Mouse (Mus musculus) midbrain, postnatal 0 days (tissue): ENCODE measurements around the gene Hlcs. TPM values are rescaled to one million over a fixed set of nuclear protein-coding genes. Genes with fewer than 3 reads are reported as not detected.

Experiments
- ATAC-seq: fragments of 200-750 bp; cut with Nextera tagmentation; 2 replicates; pipeline ENCODE4 v1.8.0; 2017; ENCODE audit warnings: moderate number of reproducible peaks, mild to moderate bottlenecking, moderate TSS enrichment, moderate library complexity; ENCODE audit not compliant: low FRiP score
- DNase-seq: peaks from one replicate; pipeline ENCODE4 v3.0.0-alpha.2; 2015; ENCODE audit warnings: low spot score
- H3K27ac ChIP-seq: fragments of 300-500 bp; sonication (generic); 2 replicates; pipeline ENCODE4 v1.5.1; 2014; ENCODE audit warnings: low read depth, mild to moderate bottlenecking, low read length, mixed read lengths
- H3K27me3 ChIP-seq: fragments of 300-500 bp; sonication (generic); 2 replicates; pipeline ENCODE4 v1.6.1; 2014; ENCODE audit warnings: low read length, control low read depth, mixed read lengths; ENCODE audit not compliant: insufficient read depth
- H3K36me3 ChIP-seq: fragments of 300-500 bp; sonication (generic); 2 replicates; pipeline ENCODE4 v1.6.1; 2014; ENCODE audit warnings: low read length, control low read depth, mixed read lengths; ENCODE audit not compliant: insufficient read depth
- H3K4me1 ChIP-seq: fragments of 300-500 bp; sonication (generic); 2 replicates; pipeline ENCODE4 v1.6.1; 2014; ENCODE audit warnings: mild to moderate bottlenecking, control low read depth, antibody characterized with exemption, low read length, mixed read lengths; ENCODE audit not compliant: insufficient read depth
- H3K4me2 ChIP-seq: fragments of 300-500 bp; sonication (generic); 2 replicates; pipeline ENCODE4 v1.6.1; 2014; ENCODE audit warnings: low read depth, mild to moderate bottlenecking, low read length, mixed read lengths; ENCODE audit not compliant: poor library complexity, severe bottlenecking
- H3K4me3 ChIP-seq: fragments of 300-500 bp; sonication (generic); 2 replicates; pipeline ENCODE4 v1.5.1; 2014; ENCODE audit warnings: low read depth, mild to moderate bottlenecking, low read length, moderate library complexity
- H3K9ac ChIP-seq: fragments of 300-500 bp; sonication (generic); replicated peaks from 2 replicates; pipeline ENCODE4 v1.6.1; 2014; ENCODE audit warnings: mild to moderate bottlenecking, low read length, moderate library complexity, mixed read lengths; ENCODE audit not compliant: poor library complexity, severe bottlenecking
- H3K9me3 ChIP-seq: fragments of 300-500 bp; sonication (generic); 2 replicates; pipeline ENCODE4 v1.6.1; 2016; ENCODE audit warnings: low read length, control low read depth
- CTCF ChIP-seq: IDR thresholded peaks from 2 replicates; pipeline ENCODE4 v1.5.1; 2016; ENCODE audit warnings: antibody characterized with exemption, mild to moderate bottlenecking
- WGBS: fragments of 180-500 bp; shearing (Covaris S2); extraction: QIAGEN DNeasy Blood & Tissue Kit; methylation state at CpG from one replicate; pipeline ENCODE4 v1.1.7; 2014; 5-methylcytosine and 5-hydroxymethylcytosine counted together
- polyA plus RNA-seq: library from polyadenylated mRNA; unstranded; fragments of >200 nt; fragmentation: Nextera tagmentation; extraction: Ambion mirVana; gene quantifications from 2 replicates; pipeline ENCODE4 v1.2.1, GENCODE M21; 2015
- total RNA-seq: library from RNA; depleted of rRNA; stranded (reverse); fragments of >200 nt; gene quantifications from 2 replicates; pipeline ENCODE4 v1.2.3, GENCODE M21; 2014

The Hlcs gene
- total and polyA plus RNA-seq, 2 experiments from 2014 or later = 7.8 to 10.0 TPM

GRCm38 (mm10) chr16:94205528-94206484, 107.6 kb downstream of the Hlcs start:
- Histone ChIP-seq H3K4me3 (no peak overlapping the region), H3K9ac (no peak overlapping the region), H3K4me2 (no peak overlapping the region), H3K27me3 (0 out of 2 replicates have a peak, but pooled peaks cover 3% of the 10 kb centered on the region), H3K4me1 (no peaks in the 10 kb centered on the region), H3K27ac (no peak overlapping the region), H3K36me3 (no peaks in the 10 kb centered on the region), H3K9me3 (no peaks in the 10 kb centered on the region)
- no peak for DNase-seq
- no peak for TF ChIP-seq CTCF
- 83% methylated on average over 26 of the region's 26 CpGs for WGBS
- ATAC-seq = no peak

- Histone ChIP-seq H3K27ac (no peak overlapping the region), H3K4me1 (no peaks in the 10 kb centered on the region), H3K9me3 (no peaks in the 10 kb centered on the region), H3K4me3 (no peak overlapping the region), H3K36me3 (no peaks in the 10 kb centered on the region), H3K27me3 (0 out of 2 replicates have a peak, but pooled peaks cover 3% of the 10 kb centered on the region), H3K9ac (no peak overlapping the region), H3K4me2 (no peak overlapping the region)
- no peak for ATAC-seq
- DNase-seq = no peak
- WGBS = 61% methylated on average over 5 of the region's 5 CpGs
- TF ChIP-seq CTCF = no peak
Measured at GRCm38 (mm10) chr16:94201387-94201786, 112.0 kb downstream of the Hlcs start.

- 75% methylated on average over 5 of the region's 5 CpGs for WGBS
- no peaks in the 10 kb centered on the region for H3K27me3 ChIP-seq
- ATAC-seq (no peak), DNase-seq (no peak)
- H3K9ac ChIP-seq = no peak overlapping the region
- no peak for TF ChIP-seq CTCF
- H3K36me3 ChIP-seq = no peaks in the 10 kb centered on the region
- no peaks in the 10 kb centered on the region for H3K4me1 ChIP-seq
- H3K9me3 ChIP-seq = no peaks in the 10 kb centered on the region
- H3K27ac ChIP-seq = no peak overlapping the region
- H3K4me2 ChIP-seq = no peak overlapping the region
- no peak overlapping the region for H3K4me3 ChIP-seq
Measured at GRCm38 (mm10) chr16:94195913-94196312, 117.5 kb downstream of the Hlcs start.

GRCm38 (mm10) chr16:94191379-94192315, 121.7 kb downstream of the Hlcs start:
- 72% methylated on average over 25 of the region's 25 CpGs for WGBS
- no peak overlapping the region for H3K4me2 ChIP-seq
- no peak overlapping the region for H3K4me3 ChIP-seq
- DNase-seq (no peak), ATAC-seq (no peak)
- no peaks in the 10 kb centered on the region for H3K27me3 ChIP-seq
- H3K9me3 ChIP-seq = no peaks in the 10 kb centered on the region
- no peaks in the 10 kb centered on the region for H3K4me1 ChIP-seq
- H3K9ac ChIP-seq = no peak overlapping the region
- H3K27ac ChIP-seq = no peak overlapping the region
- no peaks in the 10 kb centered on the region for H3K36me3 ChIP-seq
- no peak for TF ChIP-seq CTCF

GRCm38 (mm10) chr16:94190256-94190655, 123.1 kb downstream of the Hlcs start:
- WGBS = 93% methylated on average over 5 of the region's 5 CpGs
- ATAC-seq = no peak
- no peak overlapping the region for H3K4me3 ChIP-seq
- no peak overlapping the region for H3K4me2 ChIP-seq
- peaks cover 3% of the 10 kb centered on the region; the same call in 1 of the 2 replicates for H3K27me3 ChIP-seq
- H3K9ac ChIP-seq = no peak overlapping the region
- H3K36me3 ChIP-seq = no peaks in the 10 kb centered on the region
- no peak for TF ChIP-seq CTCF
- H3K27ac ChIP-seq = no peak overlapping the region
- DNase-seq = no peak
- H3K9me3 ChIP-seq = no peaks in the 10 kb centered on the region
- H3K4me1 ChIP-seq = no peaks in the 10 kb centered on the region
